Mouse (Mus musculus) MEL (cell line): ENCODE data around the gene Pdhx.

Experiments
- BHLHE40 ChIP-seq: IDR thresholded peaks from 2 replicates; pipeline ENCODE4 v1.6.1; 2012; ENCODE audit warnings: low read depth, mild to moderate bottlenecking, inconsistent platforms, low read length, improper control_type of control experiment, borderline replicate concordance
- EP300 ChIP-seq, 2 experiments: IDR thresholded peaks; 2 replicates each; pipeline ENCODE4 v1.6.1; 2011; ENCODE audit warnings: improper control_type of control experiment in 2 of 2, low read length in 2 of 2, low read depth in 1 of 2, mild to moderate bottlenecking in 1 of 2

GRCm38 (mm10) chr2:102987708-102988010, 85.7 kb downstream of the Pdhx start:
- no peak for TF ChIP-seq EP300 (IDR thresholded peaks at IDR 0.05; ENCODE audit: low read depth in 1 of 2, low read length in 2 of 2)
- no peak for TF ChIP-seq BHLHE40
